8 mouse cellular contexts compared by ENCODE assay signal in the genomic region with DNA sequence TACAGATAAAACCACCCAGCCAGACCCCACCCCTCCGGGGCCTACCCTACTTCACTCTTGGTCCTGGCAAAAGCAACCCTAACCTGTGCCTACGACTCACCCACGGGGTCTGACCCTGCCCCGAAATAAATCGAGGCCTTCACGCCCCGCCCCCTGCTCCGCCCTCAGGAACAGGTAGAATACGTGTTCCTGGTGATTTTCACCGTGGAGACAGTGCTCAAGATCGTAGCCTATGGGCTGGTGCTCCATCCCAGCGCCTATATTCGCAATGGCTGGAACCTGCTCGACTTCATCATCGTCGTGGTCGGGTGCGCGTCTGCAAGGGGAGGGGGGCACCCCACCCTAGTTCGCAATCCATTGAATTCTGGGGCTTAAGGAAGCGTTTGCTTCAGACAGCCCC. TPM values are rescaled to one million over a fixed set of nuclear protein-coding genes. Genes with fewer than 3 reads are reported as not detected.
DNase-seq lines count a peak whose midpoint lies in the region; ATAC-seq and TF ChIP-seq lines count a peak whose summit lies in the region.

No protein-coding gene starts in this region.

- peak overlapping the region; percentile 67 for H3K4me2 ChIP-seq in kidney, embryonic 16.5 days (replicated peaks; ENCODE audit: low read depth, low read length)
- peak overlapping the region; percentile 69 for H3K4me2 ChIP-seq in forebrain, embryonic 15.5 days (replicated peaks)
- peak overlapping the region; percentile 65 for H3K4me2 ChIP-seq in midbrain, embryonic 11.5 days

- no peaks in the 10 kb centered on the region for H3K36me3 ChIP-seq in kidney, embryonic 16.5 days (ENCODE audit: insufficient read depth, low read length)
- no peaks in the 10 kb centered on the region for H3K36me3 ChIP-seq in forebrain, embryonic 15.5 days
- no peaks in the 10 kb centered on the region for H3K36me3 ChIP-seq in midbrain, embryonic 11.5 days (ENCODE audit: control insufficient read depth, insufficient read depth, low read length)

- ATAC-seq in kidney, embryonic 16.5 days (ENCODE audit: low FRiP score, low TSS enrichment): no peak
- peak; percentile 18; the same call in 1 of the 2 replicates for ATAC-seq in forebrain, embryonic 15.5 days (replicated peaks)
- no peak for ATAC-seq in midbrain, embryonic 11.5 days (ENCODE audit: low FRiP score)

- H3K4me3 ChIP-seq in kidney, embryonic 16.5 days (ENCODE audit: low read length): peak overlapping the region; percentile 43
- peak overlapping the region; percentile 72 for H3K4me3 ChIP-seq in cerebellum, adult 2 months (replicated peaks; ENCODE audit: insufficient read depth, low read depth, low read length)
- H3K4me3 ChIP-seq in forebrain, embryonic 15.5 days: peak overlapping the region; percentile 47
- peak overlapping the region; percentile 31; the same call in 1 of the 2 replicates for H3K4me3 ChIP-seq in midbrain, embryonic 11.5 days (ENCODE audit: low read depth, low read length)

- H3K4me1 ChIP-seq in kidney, embryonic 16.5 days (ENCODE audit: insufficient read depth, low read length): no peaks in the 10 kb centered on the region
- H3K4me1 ChIP-seq in cerebellum, adult 2 months (ENCODE audit: control insufficient read depth, insufficient read depth, low read length): no peaks in the 10 kb centered on the region
- H3K4me1 ChIP-seq in forebrain, embryonic 15.5 days: no peaks in the 10 kb centered on the region
- no peaks in the 10 kb centered on the region for H3K4me1 ChIP-seq in midbrain, embryonic 11.5 days (ENCODE audit: control insufficient read depth, insufficient read depth, low read length)

- 31% methylated on average over 21 of the region's 21 CpGs for WGBS in kidney, embryonic 16.5 days
- WGBS in cerebellum, adult 2 months: 8% methylated on average over 21 of the region's 21 CpGs
- WGBS in forebrain, embryonic 15.5 days: 30% methylated on average over 21 of the region's 21 CpGs
- WGBS in midbrain, embryonic 11.5 days: 19% methylated on average over 19 of the region's 21 CpGs

- no peaks in the 10 kb centered on the region; the same call in 1 of the 2 replicates for H3K27me3 ChIP-seq in kidney, embryonic 16.5 days (ENCODE audit: insufficient read depth, low read length)
- H3K27me3 ChIP-seq in cerebellum, adult 2 months (ENCODE audit: control insufficient read depth, insufficient read depth, low read length): no peaks in the 10 kb centered on the region
- no peaks in the 10 kb centered on the region for H3K27me3 ChIP-seq in forebrain, embryonic 15.5 days
- no peaks in the 10 kb centered on the region for H3K27me3 ChIP-seq in midbrain, embryonic 11.5 days (ENCODE audit: control insufficient read depth, insufficient read depth, low read length)

- no peak for TF ChIP-seq CTCF in cerebellum, adult 2 months (IDR thresholded peaks at IDR 0.05; ENCODE audit: borderline replicate concordance, insufficient read depth, low read depth, low read length)

- TF ChIP-seq POLR2A in cerebellum, adult 2 months (IDR thresholded peaks at IDR 0.05; ENCODE audit: borderline replicate concordance, insufficient read depth, low read length): 0 out of 2 replicates have a peak, but pooled peaks have one; percentile 18

- no peaks in the 10 kb centered on the region for H3K9me3 ChIP-seq in kidney, embryonic 16.5 days (ENCODE audit: low read length)
- no peaks in the 10 kb centered on the region for H3K9me3 ChIP-seq in forebrain, embryonic 15.5 days
- no peaks in the 10 kb centered on the region for H3K9me3 ChIP-seq in midbrain, embryonic 11.5 days (ENCODE audit: control insufficient read depth, low read length)

- no peak for DNase-seq in kidney, postnatal 14 days
- peak; percentile 29 to 35 for DNase-seq in cerebellum, adult 2 months
- DNase-seq in midbrain, embryonic 11.5 days (ENCODE audit: low spot score, missing footprints): no peak
- DNase-seq in ovary, postnatal 10 days (ENCODE audit: low spot score): no peak
- no peak for DNase-seq in thymus, postnatal 14 days
- no peak for DNase-seq in spleen, postnatal 4 days (ENCODE audit: low spot score in 2 of 2)

- no peak overlapping the region for H3K27ac ChIP-seq in kidney, embryonic 16.5 days (ENCODE audit: low read length)
- H3K27ac ChIP-seq in cerebellum, adult 2 months (ENCODE audit: insufficient read depth, low read length): no peak overlapping the region
- H3K27ac ChIP-seq in forebrain, embryonic 15.5 days (replicated peaks): no peak overlapping the region
- H3K27ac ChIP-seq in midbrain, embryonic 11.5 days (ENCODE audit: low read depth, low read length): no peak overlapping the region

- 0 out of 2 replicates have a peak overlapping the region, but pooled peaks have one; percentile 43 for H3K9ac ChIP-seq in kidney, embryonic 16.5 days (replicated peaks; ENCODE audit: low read length)
- peak overlapping the region; percentile 49 for H3K9ac ChIP-seq in forebrain, embryonic 15.5 days (replicated peaks)
- no peak overlapping the region; the same call in 1 of the 2 replicates for H3K9ac ChIP-seq in midbrain, embryonic 11.5 days (ENCODE audit: low read length)

RNA-seq across cellular contexts. Expression of a gene that starts 3.2 kb away (rescaled TPM):
- 0.04 and 0.09 TPM in 2 replicates for polyA plus RNA-seq in kidney, embryonic 16.5 days (2015; fragmentation: Nextera tagmentation; extraction: Ambion mirVana)
- polyA plus RNA-seq in cerebellum, adult 2 months (2012; rRNA removed): 0.08 and 0.13 TPM in 2 replicates
- polyA plus RNA-seq in forebrain, embryonic 15.5 days (2015; fragmentation: Nextera tagmentation; extraction: Ambion mirVana): 0.05 and 0.19 TPM in 2 replicates
- 0.06 TPM in 1 of 2 replicates, not detected in the other for polyA plus RNA-seq in midbrain, embryonic 11.5 days (2014; fragmentation: Nextera tagmentation; extraction: Ambion mirVana)

RNA-seq across cellular contexts. Expression of a gene that starts 4.7 kb away (rescaled TPM):
- polyA plus RNA-seq in kidney, embryonic 16.5 days (2015; fragmentation: Nextera tagmentation; extraction: Ambion mirVana): 35.3 and 36.6 TPM in 2 replicates
- polyA plus RNA-seq in cerebellum, adult 2 months (2012; rRNA removed): 31.7 and 33.4 TPM in 2 replicates
- polyA plus RNA-seq in forebrain, embryonic 15.5 days (2015; fragmentation: Nextera tagmentation; extraction: Ambion mirVana): 40.5 and 42.4 TPM in 2 replicates
- polyA plus RNA-seq in midbrain, embryonic 11.5 days (2014; fragmentation: Nextera tagmentation; extraction: Ambion mirVana): 22.8 and 27.2 TPM in 2 replicates

RNA-seq across cellular contexts. Expression of a gene that starts 28.2 kb away (rescaled TPM):
- polyA plus RNA-seq in kidney, embryonic 16.5 days (2015; fragmentation: Nextera tagmentation; extraction: Ambion mirVana): 3.1 and 3.6 TPM in 2 replicates
- 945 and 955 TPM in 2 replicates for polyA plus RNA-seq in cerebellum, adult 2 months (2012; rRNA removed)
- polyA plus RNA-seq in forebrain, embryonic 15.5 days (2015; fragmentation: Nextera tagmentation; extraction: Ambion mirVana): 109 and 120 TPM in 2 replicates
- polyA plus RNA-seq in midbrain, embryonic 11.5 days (2014; fragmentation: Nextera tagmentation; extraction: Ambion mirVana): 10.3 and 10.9 TPM in 2 replicates

RNA-seq across cellular contexts. Expression of a gene that starts 36.0 kb away (rescaled TPM):
- 1.9 and 2.2 TPM in 2 replicates for polyA plus RNA-seq in kidney, embryonic 16.5 days (2015; fragmentation: Nextera tagmentation; extraction: Ambion mirVana)
- 20.6 and 21.4 TPM in 2 replicates for polyA plus RNA-seq in cerebellum, adult 2 months (2012; rRNA removed)
- 4.8 and 4.9 TPM in 2 replicates for polyA plus RNA-seq in forebrain, embryonic 15.5 days (2015; fragmentation: Nextera tagmentation; extraction: Ambion mirVana)
- 1.8 and 2.0 TPM in 2 replicates for polyA plus RNA-seq in midbrain, embryonic 11.5 days (2014; fragmentation: Nextera tagmentation; extraction: Ambion mirVana)

RNA-seq across cellular contexts. Expression of a gene that starts 36.6 kb away (rescaled TPM):
- polyA plus RNA-seq in kidney, embryonic 16.5 days (2015; fragmentation: Nextera tagmentation; extraction: Ambion mirVana): 0.18 TPM in 1 of 2 replicates, not detected in the other
- 0.03 TPM in 1 of 2 replicates, not detected in the other for polyA plus RNA-seq in cerebellum, adult 2 months (2012; rRNA removed)
- 0.05 and 0.10 TPM in 2 replicates for polyA plus RNA-seq in forebrain, embryonic 15.5 days (2015; fragmentation: Nextera tagmentation; extraction: Ambion mirVana)
- polyA plus RNA-seq in midbrain, embryonic 11.5 days (2014; fragmentation: Nextera tagmentation; extraction: Ambion mirVana): 0.04 and 0.30 TPM in 2 replicates

Comparison
In these comparisons a context has a peak if more than half of its experiments do, and no peak if none do; other contexts are left out.
1. DNase-seq: peak in cerebellum, adult 2 months (2 of 2); none in kidney, postnatal 14 days (single experiment), midbrain, embryonic 11.5 days (single experiment), ovary, postnatal 10 days (single experiment), thymus, postnatal 14 days (single experiment) and spleen, postnatal 4 days (0 of 2).
2. Peak in every context shown above with its lines, with median percentiles within 50 percentile points of each other: H3K4me2 ChIP-seq and H3K4me3 ChIP-seq.